Mouse (Mus musculus) embryo, embryonic 11 days (tissue): ENCODE results near the gene Ube2r2.

ENCODE experiments used
- DNase-seq: peaks from one replicate; pipeline ENCODE4 v3.0.0-alpha.2; 2015

Ube2r2 gene

DNA sequence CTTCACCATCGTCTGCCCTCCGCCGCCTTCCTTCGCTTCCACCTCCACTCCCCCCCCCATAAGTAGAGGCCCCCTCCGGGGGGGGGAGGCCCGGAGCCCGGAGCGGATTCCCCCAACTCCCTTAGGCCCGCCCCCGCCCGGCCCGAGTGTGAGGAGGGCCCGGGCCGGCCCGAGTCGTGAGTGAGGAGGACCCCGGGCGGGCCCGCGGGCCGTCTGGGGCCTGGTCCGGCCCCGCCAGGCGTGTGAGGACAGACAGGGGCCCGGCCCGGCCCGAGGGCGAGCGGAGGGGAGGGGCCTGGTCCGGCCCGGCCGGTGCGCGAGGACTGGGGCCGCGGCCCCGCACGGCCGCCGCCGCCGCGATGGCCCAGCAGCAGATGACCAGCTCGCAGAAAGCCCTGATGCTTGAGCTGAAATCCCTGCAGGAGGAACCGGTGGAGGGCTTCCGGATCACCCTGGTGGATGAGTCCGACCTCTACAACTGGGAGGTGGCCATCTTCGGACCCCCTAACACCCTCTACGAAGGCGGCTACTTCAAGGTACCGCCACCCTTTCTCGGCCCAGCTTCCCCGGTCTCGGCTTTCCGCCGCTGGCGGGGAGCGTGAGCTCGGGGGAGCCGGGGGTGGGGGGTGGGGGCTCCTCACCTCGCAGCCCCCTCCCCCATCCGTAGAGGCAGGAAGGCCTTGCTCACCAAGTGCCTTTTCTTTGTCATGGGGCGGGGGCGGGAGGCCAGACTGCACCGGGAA is at the start of gene Ube2r2:
Gene Ube2r2 (plus strand): TSS at position 33 of the 743 bp plus-strand sequence.
- DNase-seq: peak; percentile 85

DNA sequence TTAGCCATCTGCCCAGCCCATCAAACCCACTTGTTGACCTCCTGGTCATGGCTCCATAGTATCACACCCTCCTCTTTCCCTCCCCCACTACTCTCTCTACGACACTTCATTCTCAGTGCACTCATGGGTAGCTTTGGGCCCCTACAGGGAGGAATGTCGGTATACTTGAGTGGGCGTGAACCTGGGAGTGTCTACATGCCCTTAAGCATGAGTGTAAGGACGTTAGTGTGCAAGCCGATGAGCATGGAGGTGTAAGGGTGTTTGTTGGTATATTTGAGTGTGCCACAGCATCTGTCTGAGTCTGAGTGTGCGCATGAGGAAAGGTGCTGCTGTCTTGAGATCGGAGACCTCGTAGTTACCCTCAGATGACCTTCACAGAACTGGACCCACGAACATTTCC is 48.6 kb upstream of the Ube2r2 start:
- DNase-seq: no peak

DNA sequence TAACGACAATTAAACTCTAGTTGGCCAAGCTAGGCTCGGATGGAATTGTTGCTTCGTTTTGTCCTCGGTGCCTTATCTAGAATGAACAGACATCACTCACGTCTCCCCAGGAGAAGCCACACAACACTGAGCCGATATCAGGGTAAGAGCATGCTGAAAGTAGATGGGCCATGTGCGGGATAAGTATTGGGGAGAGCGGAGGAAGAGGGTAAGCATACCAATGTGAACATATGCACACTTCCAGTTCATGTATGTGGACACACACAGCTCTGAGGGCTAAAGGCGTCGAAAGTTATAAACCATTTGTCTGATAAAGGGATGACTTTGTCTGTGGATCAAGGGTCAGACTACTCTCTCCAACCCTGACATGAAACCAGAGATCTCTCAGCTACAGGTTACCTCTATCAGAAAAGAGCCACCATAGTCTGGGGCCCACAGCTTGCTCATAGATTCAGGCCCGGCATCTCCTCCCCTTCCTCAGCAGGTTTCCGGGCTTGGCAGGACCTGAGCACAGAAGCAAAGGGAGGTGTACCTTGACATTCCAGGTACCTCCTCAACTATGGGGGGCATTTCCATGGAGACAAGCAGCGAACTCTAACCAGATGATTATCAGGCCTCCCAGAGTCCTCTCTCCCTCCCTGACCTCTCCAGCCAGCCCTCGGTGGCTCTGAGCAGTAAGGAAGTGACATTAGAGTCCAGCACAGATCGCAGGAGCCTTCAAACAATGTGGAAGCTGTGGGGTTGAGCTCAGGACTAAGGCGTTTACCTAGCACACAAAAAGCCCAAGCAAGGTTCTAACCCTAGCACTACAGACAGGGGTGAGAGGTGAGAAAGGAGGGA is 47.9 kb upstream of the Ube2r2 start:
- DNase-seq: no peak

DNA sequence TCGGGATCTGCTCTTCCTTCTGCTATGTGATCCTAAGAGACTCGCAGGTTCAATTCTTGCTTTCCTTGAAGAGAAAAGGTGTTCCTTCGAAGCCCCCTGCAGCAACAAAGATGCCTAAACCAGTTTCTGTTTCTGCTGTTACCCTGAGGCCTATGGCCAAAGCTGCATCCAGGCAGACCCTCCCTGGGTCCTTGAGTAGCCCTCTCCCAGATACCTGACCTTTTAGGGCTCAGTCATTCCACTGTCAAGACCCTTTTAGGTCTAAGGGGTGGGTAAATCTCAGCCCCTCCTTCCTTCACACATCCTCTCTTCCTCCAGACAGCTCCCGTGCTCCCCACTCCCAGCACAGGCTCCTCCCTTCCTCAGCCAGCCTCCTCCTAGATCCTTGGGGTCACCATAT is 46.4 kb upstream of the Ube2r2 start:
- no peak for DNase-seq

DNA sequence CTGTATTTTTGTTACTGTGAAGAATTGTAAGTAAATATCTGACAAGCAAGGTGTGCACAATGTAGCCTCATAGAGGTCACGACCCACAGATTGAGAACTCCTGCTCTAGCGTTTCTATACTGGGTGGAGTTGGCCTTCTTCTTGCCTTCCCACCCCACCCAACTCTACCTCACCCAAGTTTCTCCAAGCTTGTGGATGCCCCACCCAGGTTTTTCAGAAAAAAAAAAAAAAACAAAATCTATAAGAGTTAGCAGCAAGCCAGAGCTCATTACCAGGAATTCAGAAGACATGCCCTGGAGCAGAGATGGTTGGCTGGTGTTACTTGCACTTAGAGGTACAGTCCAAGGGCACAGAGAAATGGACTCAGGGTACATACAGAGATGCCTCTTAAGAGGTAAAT is 45.8 kb upstream of the Ube2r2 start:
- no peak for DNase-seq

DNA sequence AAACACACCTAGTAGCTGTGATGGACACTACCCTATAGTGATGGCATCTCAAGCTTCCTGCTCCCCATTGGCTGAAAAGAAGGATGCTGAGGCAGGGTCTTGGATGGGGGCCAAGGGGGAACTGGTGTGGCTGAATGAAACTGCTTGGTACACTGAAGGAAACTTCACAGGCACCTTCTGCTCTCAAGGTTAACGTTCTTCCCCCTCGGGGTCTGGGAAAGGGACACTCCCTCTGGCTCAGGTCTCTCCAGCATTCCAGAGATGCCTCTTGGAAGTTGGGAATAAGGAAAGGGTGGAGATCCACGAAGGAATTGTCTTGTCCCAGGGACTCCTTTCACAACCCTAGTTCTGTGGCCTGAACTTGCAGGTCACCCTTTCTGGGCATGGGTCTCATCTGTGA is 44.2 kb upstream of the Ube2r2 start:
- DNase-seq: no peak

DNA sequence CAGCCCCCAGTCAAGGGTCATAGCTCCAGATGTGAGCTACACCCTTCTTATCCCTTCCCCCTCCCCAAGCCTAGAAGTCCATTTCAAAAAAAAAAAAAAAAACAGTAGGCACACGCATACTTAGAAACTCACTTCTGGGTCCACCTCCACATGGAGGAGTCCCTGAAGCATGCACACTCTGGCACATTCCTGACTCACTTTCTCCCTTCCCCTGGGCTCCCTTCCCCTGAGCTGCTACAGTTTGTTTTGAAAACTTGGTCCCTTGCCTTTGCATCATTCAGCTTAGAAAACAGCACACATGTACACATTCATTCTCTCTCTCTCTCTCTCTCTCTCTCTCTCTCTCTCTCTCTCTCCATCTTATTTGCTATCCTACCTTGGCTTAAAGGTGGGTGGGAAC is 42.6 kb upstream of the Ube2r2 start:
- DNase-seq: no peak

DNA sequence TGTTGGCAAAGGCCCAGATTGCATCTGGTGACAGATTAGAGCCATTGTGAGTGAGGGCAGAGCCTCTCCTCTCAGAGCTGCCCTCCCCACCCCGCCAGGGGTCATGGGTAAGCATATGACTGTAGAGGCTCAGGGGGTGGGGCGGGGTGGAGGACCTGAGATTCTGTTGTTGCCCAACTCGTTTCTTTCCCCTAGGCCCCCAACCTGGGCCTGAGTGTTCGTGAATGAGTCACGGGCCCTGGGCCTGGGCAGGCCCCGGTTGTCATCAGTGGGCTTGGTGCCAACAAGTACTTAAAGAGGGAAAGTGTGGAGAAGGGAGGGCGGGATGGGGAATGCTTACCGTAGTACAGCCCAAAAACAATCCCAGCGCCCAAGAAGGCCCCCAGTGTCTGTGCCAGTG is 41.2 kb upstream of the Ube2r2 start:
- DNase-seq: no peak

DNA sequence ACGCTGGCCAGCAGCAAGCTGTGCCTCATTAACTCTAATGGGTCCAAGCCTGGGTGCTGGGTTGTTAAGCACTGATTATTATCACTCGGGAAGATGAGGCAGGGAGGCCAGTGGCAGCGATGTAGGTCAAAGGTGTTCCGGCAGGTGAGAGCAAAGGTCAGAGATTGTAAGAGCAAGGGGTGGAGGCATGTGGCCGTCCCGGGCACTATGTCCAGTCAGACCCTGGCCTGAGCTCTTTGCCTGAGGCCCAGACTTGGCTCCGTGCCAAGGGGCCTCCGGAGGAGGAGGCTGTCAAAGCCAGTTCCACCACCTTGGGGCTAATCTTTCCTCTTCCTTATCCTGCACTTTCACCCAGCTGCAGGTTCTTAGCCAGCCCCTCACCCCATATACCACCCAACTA is 39.4 kb upstream of the Ube2r2 start:
- no peak for DNase-seq

DNA sequence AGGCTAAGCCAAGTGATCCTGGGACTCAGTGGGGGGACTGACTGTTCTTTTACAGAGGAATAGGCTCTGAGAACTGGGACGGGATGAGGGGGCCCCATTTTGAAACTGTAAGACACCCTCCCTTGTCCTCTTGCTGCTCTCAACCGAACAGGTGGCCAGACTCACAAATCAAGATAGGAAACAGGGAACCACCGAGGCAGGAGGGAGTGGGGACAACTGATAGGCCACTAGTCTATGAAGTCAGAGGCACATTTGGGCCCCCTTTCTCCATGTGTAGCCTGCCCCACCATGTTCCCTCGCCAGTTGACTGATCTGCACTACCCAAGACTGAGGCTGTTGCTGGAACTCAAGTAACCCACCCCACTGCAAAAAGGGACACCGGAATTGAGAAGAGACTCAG is 38.7 kb upstream of the Ube2r2 start:
- DNase-seq: no peak

DNA sequence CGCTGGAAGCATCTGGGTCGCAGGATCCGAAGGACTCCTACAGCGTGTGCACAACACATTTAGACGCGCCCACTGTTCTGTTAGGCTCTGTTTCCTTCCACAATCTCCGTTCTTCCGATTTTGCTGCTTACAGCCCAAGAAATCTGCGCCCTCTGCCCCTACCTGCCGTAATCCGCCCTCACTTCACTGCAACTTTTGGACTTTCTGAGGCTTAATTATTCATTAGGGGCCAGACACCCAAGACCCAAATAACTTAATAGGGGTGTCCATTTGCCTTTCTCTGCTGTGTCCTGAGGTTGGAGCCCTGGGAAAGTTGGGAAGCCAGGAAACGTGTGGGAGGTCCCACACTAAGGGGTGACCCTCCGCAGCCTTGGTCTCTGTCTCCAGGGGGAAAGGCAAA is 38.2 kb upstream of the Ube2r2 start:
- no peak for DNase-seq

DNA sequence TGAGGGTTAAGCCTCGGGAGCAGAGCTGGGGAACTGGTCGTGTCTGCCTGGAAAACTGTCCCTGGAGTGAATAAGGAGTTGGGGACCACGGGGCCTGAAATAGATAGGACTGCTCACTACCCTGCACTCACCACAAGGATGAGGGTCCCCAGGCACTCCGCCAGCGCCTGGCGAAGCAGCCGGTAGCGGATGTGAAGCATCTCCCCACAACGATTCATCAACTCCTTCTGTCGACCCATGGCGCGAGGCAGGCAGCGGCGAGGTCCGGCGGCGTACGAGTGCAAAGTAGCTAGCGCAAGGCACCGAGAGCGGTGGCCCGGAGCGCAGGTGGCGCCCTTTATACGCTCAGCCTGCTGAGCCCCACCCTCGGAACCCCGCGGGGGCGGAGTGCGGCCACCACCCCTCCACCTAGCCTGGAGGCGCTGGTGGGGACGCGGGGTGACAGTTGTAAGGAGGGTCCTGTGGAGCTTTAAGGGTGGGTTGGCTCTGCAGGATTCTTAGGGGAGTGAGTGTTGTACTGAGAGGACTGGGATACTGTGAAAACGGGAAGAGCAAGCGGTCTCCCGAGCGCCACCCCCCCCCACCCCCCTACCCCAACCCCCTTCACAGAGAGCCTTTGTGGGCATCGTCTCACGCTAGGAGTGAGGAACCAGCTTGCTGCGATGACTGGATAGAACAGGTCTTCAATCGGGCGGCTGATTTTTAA is 37.5 kb upstream of the Ube2r2 start, which contains the start of gene Aqp3:
Gene Aqp3 (minus strand): TSS at position 313 of the 706 bp plus-strand sequence.
- DNase-seq: peak; percentile 61

DNA sequence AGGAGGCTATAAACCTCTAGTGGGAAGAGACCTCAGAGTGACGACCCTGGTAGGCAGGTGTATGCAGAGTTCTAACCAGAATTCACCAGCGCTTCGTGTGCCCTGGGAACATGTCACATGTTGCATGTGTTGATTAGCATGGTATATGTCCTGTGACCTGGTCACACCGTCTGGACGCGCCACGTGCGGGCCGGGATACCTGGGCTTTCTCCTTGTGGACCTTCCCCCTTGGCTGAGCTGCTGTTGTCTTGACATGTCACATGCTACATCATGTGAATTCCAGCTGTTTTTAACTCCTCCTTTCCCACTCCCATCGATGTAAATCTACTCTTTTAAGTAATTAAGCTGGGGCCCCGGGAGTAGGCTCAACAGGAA is 37.0 kb upstream of the Ube2r2 start:
- no peak for DNase-seq

DNA sequence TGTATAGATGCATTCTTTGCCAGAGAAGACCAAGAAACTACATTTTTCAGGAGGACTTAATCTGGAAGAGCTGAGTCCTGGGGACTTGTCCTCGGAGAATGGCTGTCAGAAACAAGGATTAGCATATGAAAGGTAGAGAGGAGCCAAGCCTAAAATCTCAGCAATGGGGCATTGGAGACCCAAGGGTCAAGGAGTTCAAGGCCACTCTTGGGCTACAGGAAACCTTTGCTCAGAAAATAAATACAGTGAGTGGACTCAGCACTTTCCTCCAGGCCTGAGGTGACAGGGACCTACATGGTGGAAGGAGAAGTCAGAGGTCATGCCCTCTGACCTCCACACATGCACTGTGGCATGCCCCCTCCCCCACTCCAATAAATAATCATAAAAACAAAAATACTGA is 34.6 kb upstream of the Ube2r2 start:
- no peak for DNase-seq

DNA sequence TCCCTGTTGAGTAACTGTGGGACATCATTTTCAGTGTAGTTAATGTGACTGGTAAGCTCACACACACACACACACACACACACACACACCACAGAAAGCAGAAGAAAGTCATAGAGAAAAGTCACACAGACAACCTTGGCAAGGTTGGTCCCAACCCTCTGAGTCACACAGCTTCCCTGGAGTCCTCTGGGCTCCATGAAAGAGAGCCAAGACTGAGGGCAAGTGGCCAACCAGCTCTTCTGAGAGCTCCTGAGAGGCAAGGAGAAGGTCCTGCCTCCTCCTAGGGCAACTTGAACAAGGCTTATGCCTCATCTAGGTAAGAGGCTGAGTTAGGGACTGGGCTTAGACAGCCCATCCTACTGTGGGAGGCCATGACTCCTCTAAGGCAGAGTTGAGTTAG is 32.6 kb upstream of the Ube2r2 start:
- no peak for DNase-seq

DNA sequence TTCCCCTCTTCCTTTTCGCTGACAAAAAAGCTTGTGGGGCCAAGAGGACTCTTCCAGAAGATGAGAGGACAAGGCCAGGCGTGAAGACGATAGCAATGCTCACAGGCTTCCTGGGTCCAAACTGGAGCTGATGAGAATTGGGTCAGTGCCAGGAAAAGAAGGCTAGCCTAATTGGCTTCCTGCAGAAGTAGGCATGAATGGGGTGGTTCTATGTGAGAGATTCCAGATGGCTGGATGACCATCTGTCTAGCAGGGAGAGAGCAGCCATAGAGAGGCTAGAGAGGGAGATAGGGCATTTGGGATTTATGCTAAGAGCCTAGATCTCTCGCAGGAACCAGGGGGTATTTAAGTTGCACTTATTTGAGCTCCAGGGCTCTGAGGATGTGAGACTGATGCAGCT is 28.1 kb upstream of the Ube2r2 start:
- DNase-seq: no peak

DNA sequence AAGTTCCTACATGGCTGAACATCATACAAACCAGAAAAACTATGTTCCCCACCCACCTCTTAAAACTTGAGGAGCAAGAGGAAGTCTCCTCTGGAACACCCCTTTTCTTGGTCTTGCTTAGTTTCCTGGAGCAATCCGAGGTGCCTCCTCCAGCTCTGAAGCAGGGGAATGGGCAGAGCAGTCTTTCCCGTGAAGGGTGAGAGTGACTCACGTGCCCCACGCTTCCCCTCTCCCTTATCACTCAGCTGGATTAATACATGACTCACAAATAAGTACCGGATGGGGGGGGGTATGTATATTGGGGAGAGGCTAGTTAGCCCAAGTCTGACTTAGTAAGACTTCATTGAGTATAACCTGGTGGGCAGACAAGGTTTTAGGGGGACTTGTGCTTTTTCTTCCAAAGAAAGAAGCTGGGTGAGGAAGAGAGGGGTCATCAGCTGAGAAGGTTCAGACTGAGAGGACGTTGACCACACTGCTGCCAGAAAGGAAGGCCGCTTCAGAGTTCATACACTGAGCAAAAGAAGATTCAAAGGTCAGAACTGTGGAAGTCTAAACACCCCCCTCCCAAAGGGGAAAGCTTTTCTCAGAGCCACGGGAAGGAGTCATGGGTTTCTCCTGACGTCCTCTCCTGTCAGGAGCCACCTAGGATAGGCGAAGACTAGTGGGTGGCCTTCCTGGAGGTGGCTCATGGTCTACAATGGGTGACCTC is 26.7 kb upstream of the Ube2r2 start:
- no peak for DNase-seq

DNA sequence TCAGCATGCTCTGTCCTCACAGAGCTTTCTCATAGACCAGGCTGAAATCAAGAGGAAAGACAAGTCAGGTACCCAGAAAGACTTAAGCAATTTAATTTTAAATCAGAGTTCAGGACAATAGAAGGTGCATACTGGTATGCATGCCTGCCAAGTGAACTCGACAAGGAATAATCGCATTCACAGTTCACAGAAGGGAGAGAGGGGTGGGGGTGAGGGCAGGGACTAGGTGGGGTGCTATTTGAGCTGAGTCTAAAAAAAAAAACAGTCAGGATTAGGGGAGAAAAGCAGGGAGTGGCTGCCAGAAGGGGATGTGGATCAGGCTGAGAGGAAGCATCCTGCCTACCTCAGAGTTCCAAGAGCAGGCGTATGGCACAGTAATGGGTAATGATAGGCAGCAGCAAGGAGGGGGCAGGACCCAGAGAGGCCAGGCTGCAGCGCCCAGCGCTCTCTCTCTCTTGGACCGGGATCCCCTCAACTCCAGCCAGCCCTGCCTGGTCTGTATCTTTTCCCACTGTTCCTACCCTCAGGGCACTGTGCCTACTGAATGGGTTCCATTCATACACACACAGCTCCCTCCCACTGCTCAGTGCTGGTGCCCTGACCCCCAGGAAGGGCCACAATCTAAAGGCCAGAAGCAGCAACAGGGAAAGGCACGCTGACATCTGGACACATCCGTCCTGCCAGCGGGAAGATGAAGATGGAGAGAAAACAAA is 21.0 kb upstream of the Ube2r2 start:
- DNase-seq: no peak

DNA sequence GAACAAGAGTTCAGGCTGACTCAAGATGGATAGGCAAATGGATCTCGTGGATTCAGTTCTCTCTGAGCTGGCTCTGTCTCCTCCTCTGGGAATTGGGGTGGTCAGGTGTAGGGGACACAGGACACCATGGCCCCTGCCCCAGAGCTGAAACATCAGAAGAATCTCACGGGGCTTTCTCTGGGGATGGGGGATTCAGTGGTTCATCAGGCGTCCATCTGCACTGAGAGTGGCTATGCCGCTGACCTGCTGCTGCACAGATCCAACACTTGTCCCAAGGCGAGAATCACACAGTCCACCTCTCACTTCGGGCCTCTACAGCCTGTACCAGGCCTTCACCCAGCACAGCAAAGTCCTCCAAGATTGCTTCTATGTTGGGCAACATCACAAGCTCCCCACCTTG is 20.5 kb upstream of the Ube2r2 start:
- no peak for DNase-seq

DNA sequence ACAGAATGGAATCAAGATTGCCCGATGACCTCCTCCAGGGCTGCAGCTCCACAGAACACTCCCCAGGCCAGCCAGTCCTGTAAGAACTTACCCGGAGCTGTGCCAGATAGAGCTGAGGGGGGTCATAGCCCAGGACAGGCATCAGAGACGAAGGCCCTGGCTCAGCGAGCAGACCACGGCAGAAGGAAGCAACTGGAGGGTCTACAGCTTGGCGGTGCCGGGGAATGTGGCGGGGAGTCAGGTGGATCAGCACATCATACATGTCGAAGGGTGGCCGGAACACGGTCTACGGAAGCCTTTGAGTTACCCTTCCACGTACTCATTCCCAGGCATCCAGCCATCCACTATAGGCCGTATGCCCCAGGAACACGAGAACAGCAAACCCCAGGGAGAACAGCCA is 19.8 kb upstream of the Ube2r2 start:
- DNase-seq: no peak

DNA sequence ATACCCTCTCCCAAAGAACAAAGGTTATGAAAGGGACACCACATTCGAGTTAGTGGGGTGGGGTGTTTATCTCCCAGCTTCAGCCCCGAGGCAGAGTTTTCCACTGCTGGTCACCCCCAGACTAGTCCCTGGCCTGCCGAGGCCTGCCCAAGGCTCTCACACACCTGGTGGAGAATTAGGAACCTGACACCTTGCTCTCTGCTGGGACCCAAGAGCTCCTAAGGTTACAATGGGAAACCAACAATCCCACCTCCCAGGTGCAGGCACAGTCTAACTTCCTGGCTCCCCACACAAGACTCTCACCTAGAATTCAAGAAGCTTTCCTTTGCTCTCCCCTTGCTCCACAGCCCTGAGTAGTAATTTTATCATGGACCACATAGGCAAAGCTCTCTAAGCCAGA is 18.7 kb upstream of the Ube2r2 start:
- DNase-seq: no peak

DNA sequence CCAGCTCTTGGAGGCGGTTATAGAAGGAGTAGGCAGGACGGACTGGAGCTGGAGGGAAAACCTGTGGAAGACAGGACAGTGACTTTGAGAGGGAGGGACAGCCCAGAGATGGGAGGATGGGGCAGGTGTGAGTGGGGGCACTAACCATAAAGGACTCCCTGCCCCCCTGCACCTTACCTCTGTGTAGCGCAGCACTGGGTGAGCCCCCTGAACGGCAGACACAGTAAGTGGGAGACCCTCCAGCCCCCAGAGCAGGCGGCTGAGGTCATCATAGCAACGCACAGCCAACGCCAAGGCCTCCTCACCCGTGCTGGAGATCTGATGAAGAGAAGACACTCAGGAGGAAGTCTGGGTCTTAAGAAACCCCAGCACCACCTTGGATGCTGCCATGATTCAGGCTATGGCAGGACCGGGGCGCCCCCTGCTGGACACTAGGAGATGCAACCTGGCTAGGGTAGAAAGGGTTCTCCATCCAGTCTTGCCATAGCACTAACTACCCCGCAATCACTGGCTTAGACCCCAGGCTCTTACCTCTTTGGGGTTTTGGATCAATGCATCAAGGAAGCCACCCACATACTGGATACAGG is 16.7 kb upstream of the Ube2r2 start:
- DNase-seq: peak; percentile 74
